Mouse (Mus musculus): ENCODE measurements around the gene Fchsd2. TPM values are rescaled to one million over a fixed set of nuclear protein-coding genes. Genes with fewer than 3 reads are reported as not detected.

Gene Fchsd2
- polyA plus RNA-seq, 1 experiment = 53.0 TPM

- no peak for TF ChIP-seq CTCF (IDR thresholded peaks at IDR 0.05; ENCODE audit: low read depth, low read length)
- TF ChIP-seq POLR2A (IDR thresholded peaks at IDR 0.05; ENCODE audit: borderline replicate concordance, low read depth, low read length) = no peak; the same call in 1 of the 2 replicates
- Histone ChIP-seq H3K4me3 (ENCODE audit: insufficient read depth, low read length) (peak within 1 kb of the TSS; percentile 92), H3K4me1 (ENCODE audit: control insufficient read depth, insufficient read depth, low read length) (peaks cover 17% of the 10 kb centered on the region), H3K27ac (ENCODE audit: insufficient read depth, low read depth, low read length) (peak within 1 kb of the TSS; percentile 54)
Observed at GRCm38 (mm10) chr7:101301881-101302456, 209.3 kb downstream of the Fchsd2 start, which contains the start of gene Atg16l2. Atg16l2 (minus strand) TSS chr7:101302251.

- Histone ChIP-seq H3K4me3 (ENCODE audit: insufficient read depth, low read length) (no peak overlapping the region), H3K27ac (ENCODE audit: insufficient read depth, low read depth, low read length) (no peak overlapping the region), H3K4me1 (ENCODE audit: control insufficient read depth, insufficient read depth, low read length) (peaks cover 17% of the 10 kb centered on the region)
Observed at GRCm38 (mm10) chr7:101302691-101303090, 210.0 kb downstream of the Fchsd2 start.

DNA sequence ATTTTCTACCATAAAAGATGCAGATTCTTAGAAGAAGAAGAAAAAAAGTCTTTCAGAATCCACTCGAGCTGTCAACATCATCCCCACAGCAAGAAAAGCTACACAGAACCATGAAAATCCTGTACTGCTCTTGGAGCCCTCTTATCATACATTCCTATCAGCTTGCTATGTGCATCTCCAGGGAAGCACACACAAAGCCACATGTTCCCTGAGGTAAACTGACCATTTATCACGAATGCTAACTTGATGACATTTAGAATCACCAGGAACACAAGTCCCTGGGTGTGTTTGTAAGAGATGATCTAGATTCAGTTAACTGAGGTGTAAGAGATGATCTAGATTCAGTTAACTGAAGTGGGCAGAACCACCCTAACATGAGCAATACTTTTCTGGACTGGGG lies 214.2 kb downstream of the Fchsd2 start:
- H3K27ac ChIP-seq (ENCODE audit: insufficient read depth, low read depth, low read length) = no peak overlapping the region
- TF ChIP-seq CTCF (IDR thresholded peaks at IDR 0.05; ENCODE audit: low read depth, low read length) (no peak), POLR2A (IDR thresholded peaks at IDR 0.05; ENCODE audit: borderline replicate concordance, low read depth, low read length) (no peak)
- H3K4me3 ChIP-seq (ENCODE audit: insufficient read depth, low read length) = no peak overlapping the region
- H3K4me1 ChIP-seq (ENCODE audit: control insufficient read depth, insufficient read depth, low read length) = peaks cover 15% of the 10 kb centered on the region

More at GRCm38 (mm10) chr7:101302691-101303090, 210.0 kb downstream of the Fchsd2 start:
- TF ChIP-seq POLR2A (IDR thresholded peaks at IDR 0.05; ENCODE audit: borderline replicate concordance, low read depth, low read length) = no peak
- no peak for TF ChIP-seq CTCF (IDR thresholded peaks at IDR 0.05; ENCODE audit: low read depth, low read length)

DNA sequence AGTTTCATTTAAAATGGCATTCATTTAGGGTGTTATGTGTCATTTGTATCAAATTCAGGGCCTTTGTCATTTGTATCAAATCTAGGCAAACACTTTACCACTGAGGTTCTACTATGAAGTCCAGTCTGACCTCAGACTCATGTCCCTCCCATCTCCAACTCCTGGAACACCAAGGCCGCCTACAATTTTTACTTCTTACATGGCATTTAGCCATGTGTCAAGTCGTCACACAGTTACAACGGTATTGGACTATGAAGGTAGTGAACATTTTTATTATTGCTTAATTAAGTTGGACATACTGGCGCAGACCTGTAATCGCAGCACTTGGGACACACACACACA lies 217.3 kb downstream of the Fchsd2 start:
- Histone ChIP-seq H3K4me3 (ENCODE audit: insufficient read depth, low read length) (peak overlapping the region; percentile 82), H3K4me1 (ENCODE audit: control insufficient read depth, insufficient read depth, low read length) (peaks cover 20% of the 10 kb centered on the region), H3K27ac (ENCODE audit: insufficient read depth, low read depth, low read length) (peak overlapping the region; percentile 94)
- TF ChIP-seq CTCF (IDR thresholded peaks at IDR 0.05; ENCODE audit: low read depth, low read length) (no peak), POLR2A (IDR thresholded peaks at IDR 0.05; ENCODE audit: borderline replicate concordance, low read depth, low read length) (no peak)

- Histone ChIP-seq H3K27ac (ENCODE audit: insufficient read depth, low read depth, low read length) (peak overlapping the region; percentile 94), H3K4me3 (ENCODE audit: insufficient read depth, low read length) (peak overlapping the region; percentile 82), H3K4me1 (ENCODE audit: control insufficient read depth, insufficient read depth, low read length) (peaks cover 21% of the 10 kb centered on the region)
- TF ChIP-seq POLR2A (IDR thresholded peaks at IDR 0.05; ENCODE audit: borderline replicate concordance, low read depth, low read length) (no peak), CTCF (IDR thresholded peaks at IDR 0.05; ENCODE audit: low read depth, low read length) (peak; percentile 95)
Observed at GRCm38 (mm10) chr7:101310327-101311028, 217.8 kb downstream of the Fchsd2 start.

- H3K4me3 ChIP-seq (ENCODE audit: insufficient read depth, low read length) = peak overlapping the region; percentile 82
- peaks cover 21% of the 10 kb centered on the region for H3K4me1 ChIP-seq (ENCODE audit: control insufficient read depth, insufficient read depth, low read length)
- TF ChIP-seq CTCF (IDR thresholded peaks at IDR 0.05; ENCODE audit: low read depth, low read length) (no peak), POLR2A (IDR thresholded peaks at IDR 0.05; ENCODE audit: borderline replicate concordance, low read depth, low read length) (no peak)
- peak overlapping the region; percentile 70 for H3K27ac ChIP-seq (ENCODE audit: insufficient read depth, low read depth, low read length)
Observed at GRCm38 (mm10) chr7:101311061-101311460, 218.4 kb downstream of the Fchsd2 start.

GRCm38 (mm10) chr7:101313033-101313432 lies 220.4 kb downstream of the Fchsd2 start:
- H3K4me3 ChIP-seq (ENCODE audit: insufficient read depth, low read length) = no peak overlapping the region
- H3K27ac ChIP-seq (ENCODE audit: insufficient read depth, low read depth, low read length) = no peak overlapping the region
- H3K4me1 ChIP-seq (ENCODE audit: control insufficient read depth, insufficient read depth, low read length) = peaks cover 21% of the 10 kb centered on the region
- TF ChIP-seq CTCF (IDR thresholded peaks at IDR 0.05; ENCODE audit: low read depth, low read length) (no peak), POLR2A (IDR thresholded peaks at IDR 0.05; ENCODE audit: borderline replicate concordance, low read depth, low read length) (no peak)

DNA sequence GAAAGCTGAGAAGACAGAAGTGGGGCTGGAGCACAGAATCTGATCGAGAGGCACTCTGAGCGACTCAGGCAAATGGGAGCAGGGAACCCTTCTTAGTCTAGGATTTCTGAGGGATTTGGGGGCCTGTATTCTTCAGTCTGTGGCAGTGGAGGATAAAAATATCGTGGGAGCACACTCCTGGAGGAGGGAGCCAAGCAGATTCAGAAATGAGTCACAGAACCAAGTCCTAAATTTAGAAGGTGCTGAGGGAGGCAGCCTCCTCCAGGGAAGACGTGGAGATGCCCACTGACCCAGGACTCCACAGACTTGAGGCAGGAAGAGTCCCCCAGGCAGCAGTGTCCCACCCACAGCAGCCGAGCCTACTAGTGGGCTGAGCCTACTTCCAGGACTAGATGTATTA lies 221.7 kb downstream of the Fchsd2 start:
- TF ChIP-seq CTCF (IDR thresholded peaks at IDR 0.05; ENCODE audit: low read depth, low read length) = no peak
- no peak for TF ChIP-seq POLR2A (IDR thresholded peaks at IDR 0.05; ENCODE audit: borderline replicate concordance, low read depth, low read length)
- no peak overlapping the region for H3K4me3 ChIP-seq (ENCODE audit: insufficient read depth, low read length)
- no peak overlapping the region for H3K27ac ChIP-seq (ENCODE audit: insufficient read depth, low read depth, low read length)
- peaks cover 21% of the 10 kb centered on the region for H3K4me1 ChIP-seq (ENCODE audit: control insufficient read depth, insufficient read depth, low read length)

DNA sequence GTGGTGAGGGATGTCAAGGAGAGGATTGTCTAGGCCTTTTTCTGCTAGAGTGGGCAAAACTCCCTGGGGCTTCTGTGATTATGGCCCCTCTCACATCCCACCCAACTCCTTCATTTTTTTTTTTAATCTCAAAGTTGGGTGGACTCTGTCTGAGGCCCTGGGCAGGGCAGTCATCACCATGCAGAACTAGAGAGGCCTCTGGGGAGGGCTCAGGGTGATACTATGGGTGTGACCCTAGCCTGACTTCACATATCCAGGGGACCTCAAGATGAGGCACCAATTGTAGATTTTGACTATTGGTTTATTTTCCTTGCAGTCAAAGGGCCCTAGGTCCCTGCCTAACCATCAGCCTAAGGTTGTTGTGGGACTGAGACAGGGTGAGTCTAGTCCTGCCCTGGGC lies 223.0 kb downstream of the Fchsd2 start:
- Histone ChIP-seq H3K4me3 (ENCODE audit: insufficient read depth, low read length) (no peak overlapping the region), H3K4me1 (ENCODE audit: control insufficient read depth, insufficient read depth, low read length) (peaks cover 19% of the 10 kb centered on the region), H3K27ac (ENCODE audit: insufficient read depth, low read depth, low read length) (no peak overlapping the region)
- no peak for TF ChIP-seq CTCF (IDR thresholded peaks at IDR 0.05; ENCODE audit: low read depth, low read length)
- TF ChIP-seq POLR2A (IDR thresholded peaks at IDR 0.05; ENCODE audit: borderline replicate concordance, low read depth, low read length) = no peak

GRCm38 (mm10) chr7:101316591-101317001 lies 223.9 kb downstream of the Fchsd2 start:
- TF ChIP-seq POLR2A (IDR thresholded peaks at IDR 0.05; ENCODE audit: borderline replicate concordance, low read depth, low read length) = no peak
- no peak for TF ChIP-seq CTCF (IDR thresholded peaks at IDR 0.05; ENCODE audit: low read depth, low read length)
- Histone ChIP-seq H3K4me3 (ENCODE audit: insufficient read depth, low read length) (no peak overlapping the region), H3K4me1 (ENCODE audit: control insufficient read depth, insufficient read depth, low read length) (peaks cover 15% of the 10 kb centered on the region), H3K27ac (ENCODE audit: insufficient read depth, low read depth, low read length) (no peak overlapping the region)

Data from bone marrow macrophage, adult 2 months (primary cell).